Mouse (Mus musculus): Measurements from ENCODE around the gene Ofcc1.

The Ofcc1 gene

DNA sequence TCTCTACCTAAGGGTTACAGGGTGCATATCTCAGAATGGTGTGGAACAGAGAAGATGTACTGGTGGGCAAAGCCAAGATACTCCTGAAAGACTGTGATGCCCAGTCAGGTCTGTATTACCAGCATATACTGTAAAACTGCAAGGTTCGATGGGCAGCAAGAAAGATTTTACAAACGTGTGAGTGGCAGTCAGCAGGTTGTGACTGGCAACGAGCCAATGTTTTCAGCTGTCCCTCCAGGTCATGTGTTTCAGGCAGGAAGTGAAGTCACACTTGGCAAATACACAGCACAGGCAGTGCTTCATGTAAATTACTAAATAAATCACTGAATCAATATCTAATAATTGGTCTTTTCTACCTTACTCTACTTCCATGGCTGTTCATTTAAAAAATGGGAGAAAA is at the start of gene Ofcc1:
Gene Ofcc1 (minus strand): TSS at position 163 of the 400 bp plus-strand sequence.
- peak in 1 of 2 experiments; percentile 11 for DNase-seq

DNA sequence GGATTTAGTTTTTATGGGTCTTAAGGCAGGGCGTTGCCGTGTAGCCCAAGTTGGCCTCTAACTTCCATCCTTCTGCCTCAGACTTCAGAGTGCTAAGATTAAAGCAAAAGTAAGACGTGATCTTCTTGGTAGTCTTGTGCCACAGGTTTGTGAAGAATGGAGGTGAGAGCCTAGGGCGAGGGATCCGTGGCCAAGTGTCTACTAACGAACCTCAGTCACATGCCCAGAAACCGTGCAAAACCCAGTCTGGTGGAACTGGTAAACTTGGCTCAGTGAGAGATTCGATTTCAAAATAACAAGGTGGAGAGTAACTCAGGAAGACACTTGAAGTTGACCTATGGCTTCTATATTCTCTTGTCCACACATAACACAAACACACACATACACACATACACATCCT is 28.9 kb upstream of the Ofcc1 start:
- no peak for DNase-seq

DNA sequence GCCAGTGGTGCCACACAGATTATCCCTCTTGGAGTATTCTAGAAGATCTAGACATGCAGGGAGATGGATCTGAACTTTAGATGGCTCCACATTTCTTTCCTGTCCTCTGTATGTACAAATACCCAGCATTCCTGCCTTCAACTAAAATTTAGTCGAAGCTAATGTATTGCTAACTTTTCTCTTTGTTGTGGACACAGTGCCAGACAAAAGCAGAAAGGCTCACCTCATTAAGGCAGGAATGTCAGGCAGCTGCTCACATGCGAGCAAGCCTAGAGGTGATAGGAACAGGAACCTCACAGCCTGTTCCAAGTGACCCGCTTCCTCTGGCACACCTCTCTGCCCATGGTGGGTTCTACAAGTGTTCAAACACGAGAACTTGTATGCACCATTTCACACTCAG is 26.2 kb upstream of the Ofcc1 start:
- no peak for DNase-seq

DNA sequence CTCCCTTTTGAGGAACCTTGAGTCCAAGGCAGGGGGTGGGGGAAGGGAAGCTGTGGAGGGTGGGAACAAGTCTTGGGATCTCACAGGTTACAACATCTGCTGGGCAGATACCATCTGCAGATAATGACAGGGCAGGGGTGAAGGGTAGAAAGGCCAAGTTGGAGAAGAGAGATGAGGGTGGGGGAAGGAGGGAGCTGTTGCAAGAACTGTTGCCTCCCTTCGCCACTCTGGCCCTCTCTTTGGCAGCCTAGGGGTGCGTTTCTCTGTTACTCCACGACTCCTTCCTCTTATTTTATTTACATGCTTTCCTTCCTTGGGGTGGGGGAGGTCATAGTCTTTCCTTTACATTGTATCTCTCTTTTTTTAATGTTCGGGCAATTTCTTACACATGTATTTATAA is 23.7 kb upstream of the Ofcc1 start:
- DNase-seq, result no peak

DNA sequence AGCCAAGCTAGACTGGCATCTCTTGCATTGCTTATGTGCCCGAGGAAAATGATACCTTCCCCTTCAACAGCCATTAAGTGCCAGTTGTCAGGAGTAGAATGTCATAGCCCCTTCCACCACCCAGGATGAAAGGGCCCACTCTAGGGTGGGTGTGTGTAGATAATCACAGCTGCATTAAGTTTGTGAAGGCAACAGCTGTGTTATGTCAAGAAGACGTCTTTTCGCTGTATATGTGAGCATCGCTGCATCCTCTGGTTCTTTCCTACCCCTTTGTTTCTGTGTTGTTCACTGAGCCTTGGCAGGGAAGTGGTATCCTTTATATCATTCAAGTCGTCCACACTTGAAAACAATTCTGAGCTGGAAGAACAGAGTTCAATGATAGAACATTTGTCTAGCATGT is 15.5 kb upstream of the Ofcc1 start:
- no peak for DNase-seq

- no peak for DNase-seq
Measured at GRCm38 (mm10) chr13:40366762-40367161, 5.5 kb upstream of the Ofcc1 start.

DNA sequence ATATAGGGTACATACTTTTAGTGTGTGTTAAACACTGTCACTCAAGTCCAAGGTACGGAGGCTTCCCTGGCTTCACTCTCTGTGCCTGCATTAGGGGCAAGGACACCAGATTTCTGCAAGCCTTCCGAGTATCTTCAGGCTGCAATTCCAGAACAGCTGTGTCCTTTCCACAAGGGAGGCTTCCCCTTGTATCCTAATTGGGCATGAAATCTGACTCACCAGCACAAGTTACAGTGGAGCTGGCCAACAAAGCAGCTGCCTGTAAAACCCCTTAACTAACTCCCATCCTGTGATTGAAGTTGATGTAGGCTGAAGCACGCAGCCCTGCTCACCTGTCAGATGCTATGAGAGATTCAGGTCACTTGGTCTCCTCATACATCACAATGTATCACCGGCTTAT is 3.6 kb upstream of the Ofcc1 start:
- no peak for DNase-seq

- no peak for DNase-seq
Measured at GRCm38 (mm10) chr13:40360692-40361091, 558 bp downstream of the Ofcc1 start.

DNA sequence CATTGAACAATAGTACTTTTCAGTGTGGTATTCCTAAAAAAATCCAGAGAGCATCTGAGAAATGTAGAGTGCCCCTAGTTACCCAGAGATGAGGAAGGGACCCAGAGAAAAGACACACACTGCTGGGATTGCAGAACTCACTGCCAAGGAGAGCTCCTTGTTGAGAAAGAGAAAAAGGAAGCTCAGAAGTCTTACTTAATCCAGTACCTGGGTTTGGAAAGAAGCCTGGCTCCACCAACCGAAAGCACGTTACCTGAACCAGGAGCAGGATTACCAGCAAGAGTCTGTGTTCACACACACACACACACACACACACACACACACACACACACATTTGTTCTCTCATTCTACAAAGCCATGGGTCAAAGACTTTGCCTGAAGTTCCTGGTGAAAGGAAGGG is 14.2 kb downstream of the Ofcc1 start:
- no peak for DNase-seq

DNA sequence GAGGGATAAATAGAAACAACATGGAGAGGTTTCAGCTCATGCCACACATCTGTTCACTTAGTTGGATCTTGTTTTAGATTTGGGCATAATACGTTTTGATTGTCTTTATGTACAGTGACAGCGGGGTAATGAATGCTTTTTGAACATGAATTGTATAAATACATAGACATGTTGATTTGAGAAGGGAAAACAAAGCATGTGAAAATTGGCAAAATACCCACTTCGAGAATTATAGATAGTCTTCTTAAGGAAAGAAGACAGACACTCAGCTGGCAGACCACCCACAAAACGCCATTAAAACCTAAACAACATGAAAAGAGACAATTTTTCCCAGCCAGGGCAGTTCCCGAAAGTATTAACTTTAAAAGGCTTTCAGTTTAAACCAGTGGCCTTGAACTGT is 37.9 kb downstream of the Ofcc1 start:
- no peak for DNase-seq

- DNase-seq, result no peak
Measured at GRCm38 (mm10) chr13:40320814-40321525, 40.3 kb downstream of the Ofcc1 start.

GRCm38 (mm10) chr13:40317731-40318130 is 43.5 kb downstream of the Ofcc1 start:
- no peak for DNase-seq

DNA sequence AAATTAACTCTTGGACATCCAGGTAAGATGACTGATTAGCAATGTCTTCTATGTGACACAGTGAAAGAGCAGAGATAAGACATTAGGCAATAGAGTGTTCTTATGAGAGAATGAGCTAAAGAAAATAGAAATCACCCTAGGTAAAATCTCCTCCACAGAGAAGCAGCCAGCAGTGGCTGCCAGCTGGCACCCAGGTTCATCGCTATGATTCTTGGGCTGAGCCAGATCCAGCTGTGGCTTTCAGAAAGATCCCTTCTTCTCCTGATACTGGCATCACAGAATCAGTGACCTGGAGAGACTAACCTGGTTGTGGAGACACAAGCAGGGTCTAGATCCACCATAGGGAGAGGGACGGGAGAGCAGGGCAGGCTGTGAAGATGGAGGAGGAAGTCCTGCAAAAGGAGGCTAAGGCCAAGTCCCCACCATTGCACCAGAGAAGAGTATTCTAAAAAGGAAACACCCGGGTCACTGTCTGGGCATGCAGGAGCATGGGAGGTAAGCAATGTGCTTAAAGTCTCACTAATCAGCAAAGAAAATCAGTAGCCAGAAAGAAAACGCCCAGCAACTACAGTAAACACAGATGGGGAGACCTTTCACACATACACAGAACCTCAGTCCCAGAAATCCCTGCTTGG is 46.0 kb downstream of the Ofcc1 start:
- no peak for DNase-seq

DNA sequence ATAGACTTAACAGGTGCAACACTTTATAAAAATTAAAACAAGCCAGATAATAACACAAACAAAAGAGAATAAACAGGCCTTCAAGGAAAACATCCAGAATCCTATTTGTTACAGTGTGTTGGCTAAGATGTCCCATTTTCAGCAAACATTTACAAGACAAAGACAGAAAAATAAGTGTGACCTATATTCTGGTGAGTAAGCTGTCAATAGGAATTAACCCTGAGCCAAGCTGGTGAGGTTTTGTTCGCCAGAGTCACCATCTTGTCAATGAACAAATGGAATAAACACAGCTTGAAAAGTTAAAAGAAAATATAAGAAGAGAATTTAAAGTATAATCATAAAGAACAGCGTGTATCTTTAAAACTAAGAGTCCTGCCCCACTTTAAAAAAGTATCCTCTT is 68.4 kb downstream of the Ofcc1 start:
- no peak for DNase-seq

DNA sequence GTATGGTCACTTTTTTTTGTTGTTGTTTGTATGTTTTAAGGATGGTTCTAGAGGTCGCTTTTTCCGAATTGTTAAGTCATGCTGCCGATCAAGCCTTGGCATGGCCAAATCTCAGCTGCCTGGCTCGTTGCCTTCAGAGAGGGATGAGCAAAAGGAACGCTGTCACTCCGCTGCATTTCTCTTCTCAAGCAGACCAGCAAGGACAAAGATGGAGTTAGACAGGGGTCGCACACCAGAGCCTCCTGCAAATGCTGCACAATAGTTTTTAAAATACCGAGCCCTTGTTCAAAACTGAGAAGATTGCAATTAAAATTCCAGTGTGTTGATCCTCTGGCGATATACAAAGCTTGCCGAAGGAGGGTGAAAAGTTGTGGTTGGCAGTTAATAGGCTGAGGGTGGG is 70.4 kb downstream of the Ofcc1 start:
- DNase-seq, result no peak

GRCm38 (mm10) chr13:40288650-40289049 is 72.6 kb downstream of the Ofcc1 start:
- no peak for DNase-seq

GRCm38 (mm10) chr13:40287266-40288002 is 73.8 kb downstream of the Ofcc1 start:
- peak in 1 of 2 experiments; percentile 24 for DNase-seq

DNA sequence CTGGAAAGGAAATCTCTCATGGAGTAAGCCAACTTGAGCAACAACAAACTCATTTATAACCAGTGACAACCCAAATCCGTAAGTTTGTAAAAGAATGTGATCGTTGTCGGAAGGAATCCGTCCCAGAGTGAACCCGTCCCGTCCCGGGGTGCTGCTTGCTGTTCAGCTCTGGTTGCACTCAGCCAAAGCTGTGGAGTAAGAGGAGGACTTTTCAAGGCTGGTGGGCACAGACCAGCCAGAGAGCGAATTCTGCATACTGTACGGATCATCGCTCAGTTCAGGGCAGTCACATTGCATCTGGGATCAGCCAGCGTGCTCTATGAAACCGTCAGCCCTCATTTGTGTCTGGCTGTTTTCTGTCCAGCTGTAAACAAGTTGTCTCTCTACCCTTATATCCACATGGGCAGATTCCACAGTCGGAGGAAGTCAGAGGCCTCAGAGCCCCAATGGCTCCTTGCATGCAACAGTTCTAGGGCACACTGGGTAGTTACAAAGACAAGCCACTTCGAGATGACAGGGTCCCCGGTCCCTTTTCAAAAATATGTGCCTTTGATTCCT is 75.9 kb downstream of the Ofcc1 start:
- peak in 1 of 2 experiments; percentile 25 for DNase-seq

- DNase-seq, result no peak
Measured at GRCm38 (mm10) chr13:40280616-40281015, 80.6 kb downstream of the Ofcc1 start.

DNA sequence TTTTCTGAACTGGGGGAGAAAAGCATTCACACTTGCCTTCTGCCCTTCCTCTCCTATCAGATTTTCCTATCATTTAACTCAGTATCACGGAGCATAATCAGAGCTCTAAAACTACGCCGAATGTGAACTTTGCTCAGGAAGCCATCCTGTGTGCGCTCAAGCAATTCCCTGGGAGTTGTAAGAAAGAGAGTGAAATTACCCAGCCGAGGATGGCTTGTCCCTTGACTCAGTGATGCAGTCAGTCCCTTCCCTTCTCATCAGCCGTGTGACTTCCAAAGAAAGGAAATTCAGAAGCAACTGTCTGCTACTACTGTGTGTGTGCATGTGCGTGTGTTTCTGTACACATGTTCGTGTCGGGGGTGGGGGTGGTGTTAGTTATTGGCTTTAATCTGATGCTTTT is 93.7 kb downstream of the Ofcc1 start:
- no peak for DNase-seq

DNA sequence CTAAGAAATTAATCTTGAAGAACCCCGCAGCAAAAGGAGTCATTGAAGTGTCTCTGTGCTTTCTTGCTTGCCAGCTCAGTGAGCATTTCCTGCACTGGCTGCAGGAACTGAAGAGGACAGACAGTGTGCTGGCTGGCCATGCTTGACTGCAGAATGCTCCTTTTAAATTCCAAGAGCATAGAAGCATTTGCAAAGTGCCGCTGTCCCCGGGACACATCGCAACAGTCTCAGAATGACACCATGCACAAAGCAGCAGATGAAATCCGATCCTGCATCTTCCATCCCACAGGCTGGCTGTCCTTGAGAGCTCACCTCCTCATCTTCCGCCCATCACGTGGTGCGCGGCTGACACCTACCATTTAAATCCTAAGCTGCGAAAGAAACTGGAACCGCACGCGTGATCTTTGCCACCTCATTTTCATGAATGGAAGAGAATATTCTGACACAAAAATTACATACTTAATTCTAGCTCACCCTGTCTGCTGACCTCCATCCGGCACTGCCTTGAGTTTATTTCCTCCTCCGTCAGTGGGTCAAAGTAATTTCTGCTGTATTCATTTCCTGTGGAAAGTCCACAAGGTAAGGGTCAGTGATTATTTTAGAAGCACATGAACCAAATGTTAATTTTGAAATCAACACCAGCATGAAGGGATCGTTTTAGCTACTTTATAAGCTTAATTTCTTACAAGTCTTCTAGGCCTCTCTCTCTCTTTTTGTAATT is 98.0 kb downstream of the Ofcc1 start:
- DNase-seq, result no peak

- no peak for DNase-seq
Measured at GRCm38 (mm10) chr13:40258757-40259156, 102.5 kb downstream of the Ofcc1 start.

DNA sequence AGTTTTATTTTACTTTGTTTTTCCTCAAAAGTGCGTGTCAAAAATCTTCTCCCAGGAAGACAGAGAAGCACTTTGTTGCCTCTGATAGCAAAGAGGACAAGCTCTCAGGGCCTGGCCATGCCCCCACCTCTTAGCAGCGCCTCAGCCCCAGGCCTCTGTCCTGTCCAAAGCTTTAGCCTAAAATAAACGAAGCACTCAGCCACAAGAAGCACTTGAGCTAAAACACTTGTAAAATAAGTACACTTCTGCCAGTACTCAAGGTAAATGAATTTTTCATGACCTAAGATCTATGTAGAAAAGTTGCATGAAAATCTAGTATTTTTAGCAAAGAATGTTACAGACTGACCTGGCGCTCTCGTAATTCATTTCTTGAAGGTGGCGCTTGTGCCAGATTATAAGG is 117.4 kb downstream of the Ofcc1 start:
- peak; percentile 9 to 34 for DNase-seq
